Mouse (Mus musculus): Measurements from ENCODE around the gene Mst1r.

DNA sequence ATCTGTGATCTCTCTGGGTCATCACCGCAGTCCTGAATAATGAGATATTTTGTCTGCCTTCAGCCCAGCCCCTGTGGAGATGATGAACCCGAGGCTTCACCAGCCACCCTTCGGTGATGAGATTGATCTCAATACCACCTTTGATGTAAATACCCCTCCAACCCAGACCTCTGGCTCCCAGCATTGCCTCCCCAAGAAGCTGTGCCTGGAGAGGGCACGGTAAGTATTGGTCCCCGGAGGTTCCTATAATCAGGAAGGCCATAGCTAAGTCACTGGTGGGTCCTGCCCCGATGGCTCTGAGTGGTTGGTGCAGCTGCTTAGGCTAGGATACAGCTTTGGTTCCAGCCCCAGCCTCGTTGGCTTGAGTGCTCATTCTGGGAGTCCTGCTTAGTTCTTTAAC, 61.9 kb downstream of the Mst1r start:
- TF ChIP-seq POLR2A (IDR thresholded peaks at IDR 0.05; ENCODE audit: control insufficient read depth, extremely low read depth, insufficient read depth, low read length, poor library complexity) (no peak), CTCF (IDR thresholded peaks at IDR 0.05; ENCODE audit: borderline replicate concordance, control insufficient read depth, extremely low read depth, insufficient read depth, low read length, poor library complexity) (no peak)
